Mouse (Mus musculus) heart, embryonic 10.5 days (tissue): ENCODE data around the gene Pgs1. TPM values are rescaled to one million over a fixed set of nuclear protein-coding genes. Genes with fewer than 3 reads are reported as not detected.
A peak's percentile ranks its signal among the peaks of the same experiment; 100 is the strongest.

Experiments
- DNase-seq: peaks from one replicate; pipeline ENCODE4 v3.0.0-alpha.2; 2017; ENCODE audit warnings: low spot score
- H3K27ac ChIP-seq: fragments of 300-500 bp; sonication (generic); 2 replicates; pipeline ENCODE4 v1.5.1; 2016; ENCODE audit warnings: mild to moderate bottlenecking
- H3K27me3 ChIP-seq: fragments of 300-500 bp; sonication (generic); 2 replicates; pipeline ENCODE4 v1.6.1; 2016; ENCODE audit warnings: mild to moderate bottlenecking; ENCODE audit not compliant: poor library complexity, insufficient read depth, severe bottlenecking
- H3K36me3 ChIP-seq: fragments of 300-500 bp; sonication (generic); 2 replicates; pipeline ENCODE4 v1.6.1; 2016; ENCODE audit warnings: mild to moderate bottlenecking, moderate library complexity
- H3K4me1 ChIP-seq: fragments of 300-500 bp; sonication (generic); 2 replicates; pipeline ENCODE4 v1.6.1; 2016; ENCODE audit warnings: mild to moderate bottlenecking
- H3K4me3 ChIP-seq: fragments of 300-500 bp; sonication (generic); 2 replicates; pipeline ENCODE4 v1.5.1; 2016; ENCODE audit warnings: mild to moderate bottlenecking, moderate library complexity
- H3K9me3 ChIP-seq: fragments of 300-500 bp; sonication (generic); 2 replicates; pipeline ENCODE4 v1.6.1; 2016; ENCODE audit warnings: mild to moderate bottlenecking, moderate library complexity
- whole genome bisulfite sequencing: fragments of 180-500 bp; shearing (Covaris S2); methylation state at CpG from one replicate; pipeline ENCODE4 v1.1.7; 2016; 5-methylcytosine and 5-hydroxymethylcytosine counted together
- polyA plus RNA-seq: library from polyadenylated mRNA; unstranded; fragments of >200 nt; fragmentation: Nextera tagmentation; extraction: Ambion mirVana; gene quantifications from 2 replicates; pipeline ENCODE4 v1.2.1, GENCODE M21; 2016

Gene Pgs1
- polyA plus RNA-seq, 1 experiment from 2014 or later, result 38.5 TPM

DNA sequence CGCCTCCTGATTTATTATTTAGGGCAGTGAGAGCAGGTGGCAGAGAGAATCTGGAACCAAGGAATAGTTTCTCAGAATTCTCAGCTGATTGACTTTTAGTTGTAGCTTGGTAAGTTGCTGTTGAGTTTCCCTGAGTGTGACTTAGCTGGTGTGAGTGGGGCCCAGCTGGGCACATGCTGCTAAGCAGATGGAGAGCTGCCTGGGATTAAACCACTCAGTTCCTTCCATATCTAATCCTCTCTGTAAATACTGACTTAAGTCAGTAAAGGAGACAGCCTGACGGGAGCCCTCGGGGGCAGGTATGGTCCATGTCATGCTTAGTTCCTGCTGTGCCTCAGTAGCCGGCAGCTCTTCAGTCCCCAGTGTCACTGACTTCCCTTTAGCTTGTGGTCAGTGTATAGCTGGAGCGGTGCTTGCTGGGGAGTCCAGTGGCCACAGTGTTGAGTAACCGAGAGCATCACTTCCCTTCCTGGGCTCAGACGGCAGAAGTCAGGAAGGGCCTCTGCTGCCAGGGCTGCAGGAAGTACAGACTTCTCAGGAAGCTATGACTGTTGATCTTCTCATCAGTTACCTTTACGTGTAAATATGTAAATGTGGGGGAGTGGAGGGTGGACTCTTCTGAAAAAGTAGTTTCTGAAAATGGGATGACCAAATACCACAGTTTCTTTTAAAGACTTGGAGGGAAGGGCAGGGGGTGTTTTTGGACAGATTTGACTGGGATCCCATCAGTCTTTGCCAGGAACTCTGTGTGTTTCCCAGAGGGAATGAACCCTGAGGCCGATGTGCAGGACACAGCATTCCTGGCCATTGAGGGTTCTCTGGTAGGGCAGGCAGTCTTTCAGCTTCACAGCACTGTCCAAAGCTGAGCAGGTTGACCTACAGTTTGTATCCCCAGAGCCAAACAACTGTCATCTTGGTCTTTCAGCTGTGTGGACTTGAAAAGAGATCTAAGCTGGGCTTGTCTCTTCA is 5.7 kb downstream of the Pgs1 start:
- Histone ChIP-seq H3K4me1 (peaks cover 87% of the 10 kb centered on the region), H3K4me3 (no peak overlapping the region), H3K9me3 (no peaks in the 10 kb centered on the region), H3K27me3 (no peaks in the 10 kb centered on the region), H3K36me3 (no peaks in the 10 kb centered on the region), H3K27ac (peak overlapping the region; percentile 16; the same call in 1 of the 2 replicates)
- 55% methylated on average over 9 of the region's 9 CpGs for WGBS
- DNase-seq, result no peak

DNA sequence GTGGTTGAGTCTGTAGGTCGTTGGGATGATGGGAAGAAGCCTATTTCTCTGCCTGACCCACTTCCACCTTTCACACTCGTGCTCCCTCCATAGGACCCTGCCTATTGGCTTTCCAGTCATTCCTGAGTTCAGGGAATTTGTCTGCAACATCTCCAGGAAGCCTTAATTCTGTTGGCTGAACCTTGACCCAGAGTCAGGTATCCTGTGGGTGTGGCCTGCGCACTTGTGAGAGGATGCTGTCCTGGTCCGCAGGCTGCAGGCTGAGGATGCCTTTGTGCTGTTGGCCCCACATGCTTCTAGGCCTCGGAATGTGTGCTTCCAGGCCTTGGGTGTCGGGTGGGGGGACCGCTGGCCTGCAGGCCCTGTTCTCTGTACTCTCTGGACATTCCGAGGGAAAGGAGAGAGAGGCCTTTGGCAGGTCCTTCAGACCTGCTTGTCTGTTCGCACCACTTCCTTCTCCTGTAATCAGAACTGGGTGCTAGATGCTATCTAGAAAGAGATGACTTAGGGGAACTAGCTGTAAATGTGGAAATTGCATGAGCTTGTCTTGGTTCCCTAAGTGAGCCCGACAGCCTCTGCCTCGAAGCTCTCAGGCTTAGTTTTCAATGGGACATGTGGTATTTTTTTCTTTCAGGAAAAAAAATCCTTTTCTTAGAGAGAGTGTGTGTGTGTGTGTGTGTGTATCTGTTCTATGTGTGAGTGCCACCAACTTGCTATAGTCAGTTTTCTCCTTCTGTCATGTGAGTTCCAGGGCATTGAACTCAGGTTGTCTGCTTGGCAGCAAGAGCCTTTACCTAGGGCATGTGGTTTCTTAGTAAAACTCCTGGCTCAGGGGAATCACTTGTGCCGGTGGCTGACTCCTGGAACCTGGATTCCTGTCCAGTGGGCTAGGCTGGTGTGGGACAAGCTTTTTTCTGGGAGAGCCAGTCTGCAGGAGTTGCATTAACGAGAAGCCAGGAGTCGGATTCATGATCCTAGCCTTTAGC is 7.4 kb downstream of the Pgs1 start:
- Histone ChIP-seq H3K9me3 (no peaks in the 10 kb centered on the region), H3K36me3 (peaks cover 7% of the 10 kb centered on the region; the same call in 1 of the 2 replicates), H3K4me1 (peaks cover 80% of the 10 kb centered on the region), H3K27me3 (no peaks in the 10 kb centered on the region), H3K4me3 (no peak overlapping the region), H3K27ac (peak overlapping the region; percentile 56)
- 68% methylated on average over 14 of the region's 14 CpGs for WGBS
- DNase-seq, result no peak

DNA sequence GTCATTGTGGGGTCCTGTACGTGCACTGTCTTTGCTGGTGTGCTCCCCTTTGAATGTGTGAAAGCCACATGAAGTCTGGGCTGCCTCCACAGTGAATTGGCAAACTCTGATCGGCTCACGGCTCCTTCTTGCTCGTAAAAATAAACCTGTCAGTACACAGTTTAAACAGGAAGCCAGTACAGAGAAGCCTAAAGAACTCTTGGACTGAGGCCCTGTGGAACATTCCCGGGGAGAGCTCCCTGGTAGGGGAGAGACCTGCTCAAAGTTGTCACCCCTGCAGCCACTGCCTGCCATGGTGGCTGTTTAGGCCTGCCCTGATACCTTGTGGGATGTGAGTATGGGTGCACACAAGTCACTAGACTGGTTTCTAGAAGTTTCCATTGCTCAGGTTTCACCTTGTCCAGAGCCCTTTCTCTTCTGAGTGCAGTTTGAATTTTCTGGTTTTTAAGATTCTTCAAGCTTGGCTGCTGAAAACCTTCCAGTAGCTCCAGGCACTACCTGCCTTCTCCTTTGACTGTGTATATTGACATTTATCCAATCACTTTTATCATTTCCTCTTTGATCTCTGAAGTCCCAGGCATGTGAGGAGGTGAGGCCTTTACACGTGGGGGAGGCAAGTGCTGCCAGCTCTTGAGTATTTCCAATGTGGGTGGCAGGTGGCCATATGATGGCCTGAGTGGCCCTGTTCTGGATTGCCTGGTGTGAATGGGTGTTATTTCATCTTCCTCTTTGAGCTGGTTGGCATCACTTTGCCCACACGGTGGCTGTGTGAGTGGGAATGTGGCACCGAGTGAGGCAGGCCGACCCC is 8.4 kb downstream of the Pgs1 start:
- Histone ChIP-seq H3K9me3 (no peaks in the 10 kb centered on the region), H3K27me3 (no peaks in the 10 kb centered on the region), H3K4me1 (peaks cover 88% of the 10 kb centered on the region), H3K36me3 (peaks cover 10% of the 10 kb centered on the region; the same call in 1 of the 2 replicates), H3K27ac (peak overlapping the region; percentile 38), H3K4me3 (no peak overlapping the region)
- 65% methylated on average over 9 of the region's 9 CpGs for WGBS
- DNase-seq, result no peak

DNA sequence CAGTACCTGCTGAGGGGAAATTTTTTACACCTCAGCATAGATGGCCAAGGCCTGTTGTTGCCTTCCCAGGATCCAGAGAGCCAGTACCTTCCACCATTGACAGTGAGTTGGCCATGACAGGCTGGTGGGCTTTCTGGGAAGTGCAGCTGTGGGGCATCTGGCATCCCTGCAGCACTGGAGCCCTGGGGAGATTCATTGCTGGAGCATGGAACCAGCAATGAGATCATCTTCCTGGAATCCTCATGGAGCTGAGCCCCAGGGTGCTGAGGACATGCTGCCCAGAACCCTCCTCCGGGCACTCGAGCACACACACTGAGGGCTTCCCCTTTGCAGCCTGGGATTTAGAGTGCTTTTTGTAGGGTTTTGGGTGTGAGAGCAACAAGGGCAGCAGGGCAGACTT is 9.2 kb downstream of the Pgs1 start:
- no peak for DNase-seq
- Histone ChIP-seq H3K27ac (peak overlapping the region; percentile 38; the same call in 1 of the 2 replicates), H3K36me3 (peaks cover 16% of the 10 kb centered on the region), H3K27me3 (no peaks in the 10 kb centered on the region), H3K4me3 (no peak overlapping the region), H3K4me1 (peaks cover 88% of the 10 kb centered on the region), H3K9me3 (no peaks in the 10 kb centered on the region)
- 40% methylated on average over 2 of the region's 2 CpGs for WGBS

DNA sequence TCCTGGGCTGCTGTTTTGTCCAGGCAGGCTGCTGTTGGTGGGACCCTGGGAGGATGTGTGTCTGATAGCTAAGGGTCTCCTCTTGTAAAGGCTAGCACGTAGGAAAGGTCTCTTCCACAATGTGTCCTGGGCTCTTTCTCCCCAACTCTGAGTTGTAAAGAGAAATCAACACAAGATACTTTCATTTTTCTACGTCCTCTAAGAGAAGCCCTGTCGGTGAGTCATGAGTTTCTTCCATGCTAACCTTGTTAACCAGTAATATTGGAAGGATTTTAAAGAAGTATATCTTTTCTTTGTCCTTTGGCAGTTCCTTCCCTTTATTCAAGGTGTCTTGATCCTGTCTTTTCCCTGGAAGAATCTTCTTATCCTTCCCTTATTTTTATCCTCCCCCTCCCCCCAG is 9.6 kb downstream of the Pgs1 start:
- WGBS, result 63% methylated on average over 3 of the region's 3 CpGs
- H3K27me3 ChIP-seq, result no peaks in the 10 kb centered on the region
- no peaks in the 10 kb centered on the region for H3K9me3 ChIP-seq
- H3K27ac ChIP-seq, result peak overlapping the region; percentile 38; the same call in 1 of the 2 replicates
- no peak overlapping the region for H3K4me3 ChIP-seq
- no peak for DNase-seq
- H3K4me1 ChIP-seq, result peaks cover 88% of the 10 kb centered on the region
- H3K36me3 ChIP-seq, result peaks cover 20% of the 10 kb centered on the region

DNA sequence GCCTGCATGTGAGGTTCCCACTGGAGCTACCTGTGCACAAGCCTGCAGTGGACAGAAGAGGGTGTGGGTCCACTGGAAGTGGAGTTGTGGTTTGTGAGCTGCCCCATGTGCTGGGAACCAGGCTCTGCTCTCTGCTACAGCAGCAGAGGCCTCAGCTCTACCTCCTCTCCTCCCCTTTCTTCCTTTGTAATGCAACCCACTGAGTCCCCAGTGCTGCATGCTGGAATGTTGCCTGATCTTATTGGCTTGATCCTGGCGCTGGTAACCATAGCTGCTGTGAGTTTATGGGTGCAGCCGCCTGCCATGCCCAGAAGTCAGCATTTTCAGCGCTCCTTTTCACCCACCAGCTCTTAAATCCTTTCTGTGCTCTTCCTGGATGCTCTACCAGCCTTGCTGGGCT is 10.0 kb downstream of the Pgs1 start:
- no peaks in the 10 kb centered on the region for H3K27me3 ChIP-seq
- 43% methylated on average over 3 of the region's 3 CpGs for WGBS
- no peak overlapping the region for H3K4me3 ChIP-seq
- no peaks in the 10 kb centered on the region for H3K9me3 ChIP-seq
- peak overlapping the region; percentile 38; the same call in 1 of the 2 replicates for H3K27ac ChIP-seq
- no peak for DNase-seq
- peaks cover 88% of the 10 kb centered on the region for H3K4me1 ChIP-seq
- peaks cover 24% of the 10 kb centered on the region for H3K36me3 ChIP-seq

DNA sequence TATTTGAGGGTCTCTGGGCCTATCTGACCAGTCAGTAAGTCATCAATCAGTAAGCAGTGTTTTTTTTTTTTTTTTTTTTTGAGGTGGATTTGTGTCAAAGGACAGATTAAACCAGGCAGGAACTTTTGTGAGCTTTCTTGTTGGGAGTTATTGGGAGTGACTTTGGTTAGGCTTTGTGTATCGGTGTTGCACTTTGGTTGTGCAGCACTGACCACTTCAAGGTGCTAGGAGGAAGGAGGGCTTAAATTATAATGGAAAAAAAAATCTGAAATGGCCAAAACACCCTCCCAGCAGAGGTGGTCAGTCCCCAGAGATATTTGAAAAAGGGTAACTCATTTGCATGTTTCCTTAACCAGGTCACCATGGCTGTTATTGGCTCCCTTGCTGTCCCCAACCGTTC is 11.0 kb downstream of the Pgs1 start:
- no peak overlapping the region for H3K4me3 ChIP-seq
- peaks cover 81% of the 10 kb centered on the region for H3K4me1 ChIP-seq
- peaks cover 35% of the 10 kb centered on the region for H3K36me3 ChIP-seq
- no peak for DNase-seq
- no peak overlapping the region for H3K27ac ChIP-seq
- H3K9me3 ChIP-seq, result no peaks in the 10 kb centered on the region
- 84% methylated on average over 2 of the region's 2 CpGs for WGBS
- no peaks in the 10 kb centered on the region for H3K27me3 ChIP-seq

DNA sequence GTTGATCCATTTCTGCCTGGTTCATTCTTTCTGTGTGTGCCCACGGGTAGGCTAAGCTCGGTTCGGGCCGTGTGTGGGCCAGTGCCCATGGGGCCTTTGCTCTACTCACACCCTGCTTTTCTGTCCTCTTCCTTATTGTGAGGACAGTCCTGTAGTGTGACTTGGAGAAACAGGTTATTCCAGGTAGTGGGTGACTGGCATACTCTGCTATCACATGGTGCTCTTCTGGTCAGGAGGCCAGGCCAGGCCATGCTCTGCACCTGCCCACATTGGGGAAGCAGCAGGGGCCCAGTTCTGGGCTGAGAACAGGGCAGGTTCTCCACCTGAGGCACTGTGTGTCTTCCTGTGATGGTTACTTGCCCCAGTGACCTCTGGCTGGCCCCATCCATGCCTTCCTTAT is 12.3 kb downstream of the Pgs1 start:
- Histone ChIP-seq H3K27ac (peak overlapping the region; percentile 82; the same call in 1 of the 2 replicates), H3K4me3 (no peak overlapping the region), H3K9me3 (no peaks in the 10 kb centered on the region), H3K4me1 (peaks cover 74% of the 10 kb centered on the region), H3K27me3 (no peaks in the 10 kb centered on the region), H3K36me3 (peaks cover 46% of the 10 kb centered on the region)
- WGBS, result 97% methylated on average over 4 of the region's 4 CpGs
- DNase-seq, result no peak

DNA sequence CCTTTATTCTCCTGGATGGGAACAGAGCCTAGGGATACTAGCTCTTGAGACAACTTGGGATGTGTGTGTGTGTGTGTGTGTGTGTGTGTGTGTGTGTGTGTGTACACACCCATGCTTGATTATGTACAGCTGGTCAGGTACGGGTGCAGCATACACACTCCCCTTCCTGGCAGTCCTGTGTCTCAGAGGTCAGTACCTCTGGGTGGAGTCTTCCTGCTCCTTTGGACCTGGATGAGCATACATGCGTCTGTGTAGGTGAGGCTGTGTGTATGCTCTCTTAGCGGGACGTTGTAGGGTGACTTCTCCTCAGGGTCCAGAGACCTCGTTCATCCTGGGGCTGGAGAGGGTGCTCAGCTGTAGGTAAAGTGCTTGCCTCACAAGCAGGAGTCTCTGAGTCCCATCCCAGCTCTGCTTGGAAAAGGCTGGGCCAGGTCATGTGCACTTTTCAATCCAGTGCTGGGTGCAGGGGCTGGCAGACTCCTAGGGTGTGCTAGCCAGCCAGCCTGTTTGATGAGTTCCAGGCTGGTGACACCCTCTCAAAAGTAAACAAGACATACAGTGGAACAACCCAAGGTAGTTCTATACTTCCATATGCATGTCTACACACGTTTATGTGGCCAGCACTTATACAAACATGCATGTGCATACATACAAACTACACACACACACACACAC is 13.3 kb downstream of the Pgs1 start:
- WGBS, result 73% methylated on average over 6 of the region's 6 CpGs
- H3K36me3 ChIP-seq, result peaks cover 55% of the 10 kb centered on the region
- H3K4me3 ChIP-seq, result no peak overlapping the region
- H3K4me1 ChIP-seq, result peaks cover 74% of the 10 kb centered on the region
- no peak for DNase-seq
- no peaks in the 10 kb centered on the region for H3K9me3 ChIP-seq
- H3K27ac ChIP-seq, result peak overlapping the region; percentile 82
- H3K27me3 ChIP-seq, result no peaks in the 10 kb centered on the region

DNA sequence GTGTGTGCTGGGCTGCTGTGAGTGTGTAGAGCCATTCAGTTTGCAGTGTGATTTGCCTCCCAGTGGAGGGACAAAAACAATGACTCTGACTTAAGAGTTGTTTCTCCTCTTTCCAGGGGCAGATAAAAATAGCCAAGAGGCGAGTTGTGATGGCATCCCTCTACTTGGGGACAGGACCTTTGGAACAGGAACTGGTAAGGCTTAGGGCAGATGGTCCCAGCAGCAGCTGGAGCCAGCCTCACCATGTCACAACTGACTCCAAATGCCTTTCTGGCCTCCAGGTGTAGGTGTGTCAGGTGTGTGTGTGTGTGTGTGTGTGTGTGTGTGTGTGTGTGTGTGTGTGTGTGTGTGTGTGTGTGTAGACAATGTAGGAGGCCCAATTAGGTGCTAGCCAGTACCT is 14.0 kb downstream of the Pgs1 start:
- no peak for DNase-seq
- 11% methylated on average over 1 of the region's 1 CpGs for WGBS
- H3K27ac ChIP-seq, result peak overlapping the region; percentile 82
- peaks cover 72% of the 10 kb centered on the region for H3K4me1 ChIP-seq
- no peaks in the 10 kb centered on the region for H3K27me3 ChIP-seq
- H3K9me3 ChIP-seq, result no peaks in the 10 kb centered on the region
- peak overlapping the region; percentile 3; the same call in 1 of the 2 replicates for H3K4me3 ChIP-seq
- H3K36me3 ChIP-seq, result peaks cover 62% of the 10 kb centered on the region

DNA sequence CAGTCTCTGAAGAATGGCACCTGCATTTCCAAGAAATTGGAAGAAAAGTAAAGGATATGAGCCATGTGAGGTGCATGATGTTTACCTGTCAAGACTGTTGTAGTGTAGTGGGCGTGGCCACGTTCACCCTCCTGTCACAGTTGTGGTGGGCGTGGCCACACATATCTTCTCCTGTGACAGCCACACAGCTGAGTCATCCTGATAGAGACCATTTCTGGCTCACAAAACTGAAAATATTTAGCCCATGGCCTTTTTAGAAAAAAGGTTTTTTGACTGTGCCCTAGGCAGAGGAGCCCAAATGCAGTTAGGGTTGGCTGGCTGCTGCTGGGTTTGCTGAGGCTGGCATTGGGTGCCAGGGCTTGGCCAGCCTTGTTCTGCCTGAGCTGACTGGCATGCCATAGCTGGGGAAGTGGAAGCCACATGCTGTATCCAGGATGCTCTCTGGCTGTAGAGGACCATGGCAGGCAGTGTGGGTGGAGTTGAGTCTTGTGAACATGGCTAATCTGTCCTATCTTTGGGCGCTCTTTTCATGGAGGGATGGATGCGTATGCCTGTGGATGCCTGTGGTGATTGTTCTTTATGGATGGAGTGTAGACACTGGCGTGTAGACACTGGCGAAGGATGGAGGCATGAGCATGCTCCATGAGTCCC is 14.6 kb downstream of the Pgs1 start:
- no peaks in the 10 kb centered on the region for H3K9me3 ChIP-seq
- H3K4me1 ChIP-seq, result peaks cover 66% of the 10 kb centered on the region
- H3K36me3 ChIP-seq, result peaks cover 68% of the 10 kb centered on the region
- no peaks in the 10 kb centered on the region for H3K27me3 ChIP-seq
- H3K4me3 ChIP-seq, result no peak overlapping the region; the same call in 1 of the 2 replicates
- H3K27ac ChIP-seq, result peak overlapping the region; percentile 82; the same call in 1 of the 2 replicates
- WGBS, result 85% methylated on average over 7 of the region's 7 CpGs
- DNase-seq, result peak; percentile 88
